Mouse (Mus musculus): ENCODE measurements around the gene Gm13287. TPM values are rescaled to one million over a fixed set of nuclear protein-coding genes. Genes with fewer than 3 reads are reported as not detected.
"Not testable (repeated sequence)": the region's sequence is repeated elsewhere in the genome, so short reads cannot be mapped to it uniquely, and the experiment has no call there.

Gene Gm13287
- polyA plus RNA-seq, 1 experiment from 2014 or later: not detected

DNA sequence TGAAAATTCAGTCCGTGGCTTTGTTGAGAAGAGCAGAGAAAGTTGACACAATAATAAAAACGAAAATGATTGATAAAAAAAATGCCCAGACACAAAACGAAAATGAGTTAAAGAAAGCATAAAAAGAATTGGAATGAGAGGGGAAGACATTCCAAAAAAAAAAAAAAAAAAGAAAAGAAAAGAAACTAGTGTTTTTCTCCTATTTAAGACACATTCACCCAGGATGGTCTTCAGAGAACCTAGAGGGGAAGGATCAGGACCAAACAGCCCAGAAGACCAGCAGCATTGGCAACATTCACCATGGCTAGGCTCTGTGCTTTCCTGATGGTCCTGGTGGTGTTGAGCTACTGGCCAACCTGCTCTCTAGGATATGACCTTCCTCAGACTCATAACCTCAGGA lies 12.9 kb downstream of the Gm13287 start, which contains the start of gene Ifna7:
Gene Ifna7 (plus strand): TSS at position 301 of the 400 bp plus-strand sequence.
- Histone ChIP-seq H3K36me3 (no peaks in the 10 kb centered on the region), H3K4me1 (no peaks in the 10 kb centered on the region), H3K4me3 (no peak within 1 kb of the TSS), H3K9me3 (no peaks in the 10 kb centered on the region), H3K27me3 (no peaks in the 10 kb centered on the region; the same call in 1 of the 2 replicates), H3K27ac (no peak within 1 kb of the TSS), H3K9ac (no peak within 1 kb of the TSS), H3K4me2 (replicated peaks) (no peak within 1 kb of the TSS)
- ATAC-seq (ENCODE audit: low FRiP score, low read depth): no peak
- WGBS: 54% methylated on average over 3 of the region's 3 CpGs

DNA sequence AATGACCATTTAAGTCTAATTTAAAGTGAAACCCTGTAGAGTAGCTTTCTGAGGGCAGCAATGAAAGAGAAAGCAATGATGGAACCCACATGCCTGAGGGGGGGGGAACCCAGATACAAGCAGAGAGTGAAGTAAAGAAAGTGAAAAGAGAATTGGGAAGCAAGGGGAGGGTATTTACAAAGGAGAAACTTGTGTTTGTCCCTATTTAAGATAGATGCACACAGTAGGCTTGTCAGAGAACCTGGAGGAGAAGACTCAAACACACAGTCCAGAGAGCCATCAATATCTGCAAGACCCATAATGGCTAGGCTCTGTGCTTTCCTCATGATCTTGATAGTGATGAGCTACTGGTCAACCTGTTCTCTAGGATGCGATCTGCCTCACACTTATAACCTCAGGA lies 16.6 kb downstream of the Gm13287 start, which contains the start of gene Ifna11:
Gene Ifna11 (plus strand): TSS at position 301 of the 400 bp plus-strand sequence.
- ATAC-seq (ENCODE audit: low FRiP score, low read depth): no peak
- H3K9ac ChIP-seq: no peak within 1 kb of the TSS
- 87% methylated on average over 1 of the region's 1 CpGs for WGBS

DNA sequence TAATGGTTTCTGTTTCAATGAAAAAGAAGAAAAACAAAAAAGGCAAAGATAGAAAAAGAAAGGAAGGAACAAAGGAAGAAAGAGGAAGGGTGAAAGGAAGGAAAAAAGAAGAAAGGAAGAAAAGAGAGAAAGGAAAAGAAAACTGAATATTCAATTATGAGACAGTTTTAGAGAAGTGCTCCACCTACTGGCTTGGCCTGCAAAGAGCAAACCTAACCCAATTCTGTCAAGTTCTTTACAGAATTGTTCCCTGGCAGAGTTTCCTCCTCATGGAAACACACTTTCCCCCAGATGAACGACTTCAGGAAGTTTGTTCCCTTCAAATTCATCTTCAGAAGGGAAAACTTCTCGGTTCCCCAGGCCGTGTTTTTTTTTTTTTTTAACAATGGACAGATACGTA lies 19.9 kb downstream of the Gm13287 start:
- Histone ChIP-seq H3K4me1 (no peaks in the 10 kb centered on the region), H3K9ac (no peak overlapping the region), H3K4me2 (replicated peaks) (no peak overlapping the region), H3K9me3 (no peaks in the 10 kb centered on the region), H3K4me3 (no peak overlapping the region), H3K36me3 (no peaks in the 10 kb centered on the region), H3K27ac (no peak overlapping the region), H3K27me3 (no peaks in the 10 kb centered on the region)
- ATAC-seq (ENCODE audit: low FRiP score, low read depth): no peak
- 23% methylated on average over 4 of the region's 4 CpGs for WGBS

More for the DNA sequence above, 16.6 kb downstream of the Gm13287 start, which contains the start of gene Ifna11:
- H3K27ac ChIP-seq: no peak within 1 kb of the TSS
- no peaks in the 10 kb centered on the region for H3K9me3 ChIP-seq
- no peaks in the 10 kb centered on the region for H3K4me1 ChIP-seq
- no peaks in the 10 kb centered on the region for H3K36me3 ChIP-seq
- H3K4me2 ChIP-seq (replicated peaks): no peak within 1 kb of the TSS
- no peak within 1 kb of the TSS for H3K4me3 ChIP-seq
- no peaks in the 10 kb centered on the region for H3K27me3 ChIP-seq

DNA sequence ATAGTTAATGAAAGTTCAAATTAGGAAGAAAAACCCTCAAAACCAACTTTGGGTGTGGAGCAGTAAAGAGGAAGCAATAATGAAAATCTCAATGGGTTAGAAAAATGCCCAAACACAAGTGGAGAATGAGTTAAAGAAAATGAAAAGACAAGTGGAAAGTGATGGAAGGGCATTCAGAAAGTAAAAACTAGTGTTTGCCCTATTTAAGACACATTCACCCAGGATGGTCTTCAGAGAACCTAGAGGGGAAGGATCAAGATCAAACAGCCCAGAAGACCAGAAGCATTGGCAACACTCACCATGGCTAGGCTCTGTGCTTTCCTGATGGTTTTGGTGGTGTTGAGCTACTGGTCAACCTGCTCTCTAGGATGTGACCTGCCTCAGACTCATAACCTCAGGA lies 24.1 kb downstream of the Gm13287 start, which contains the start of gene Ifna6:
Gene Ifna6 (plus strand): TSS at position 301 of the 400 bp plus-strand sequence.
- H3K36me3 ChIP-seq; H3K4me2 ChIP-seq (replicated peaks); H3K27me3 ChIP-seq; H3K4me1 ChIP-seq; H3K9ac ChIP-seq; H3K9me3 ChIP-seq; H3K4me3 ChIP-seq; ATAC-seq (ENCODE audit: low FRiP score, low read depth); H3K27ac ChIP-seq: not testable (repeated sequence)

DNA sequence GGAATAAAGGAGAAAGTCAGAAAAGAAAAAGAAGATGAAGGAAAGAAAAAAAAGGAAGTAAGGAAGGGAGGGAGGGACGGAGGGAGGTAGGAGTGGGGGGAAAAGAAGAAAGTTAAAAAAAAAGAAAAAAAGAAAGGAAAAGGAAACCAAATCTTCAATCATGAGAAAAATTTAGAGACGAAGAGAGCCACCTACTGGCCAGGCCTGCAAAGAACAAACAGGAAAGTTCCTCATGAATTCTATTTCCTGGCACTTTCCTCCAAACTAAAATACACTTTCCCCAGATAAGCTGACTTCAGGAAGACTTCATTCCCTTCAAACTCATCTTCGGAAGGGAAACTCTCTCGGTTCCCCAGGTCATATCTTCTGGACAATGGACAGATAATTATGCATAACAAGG lies 27.5 kb downstream of the Gm13287 start:
- Histone ChIP-seq H3K4me1 (no peaks in the 10 kb centered on the region), H3K4me2 (replicated peaks) (no peak overlapping the region), H3K4me3 (no peak overlapping the region), H3K36me3 (no peaks in the 10 kb centered on the region), H3K9ac (no peak overlapping the region), H3K27me3 (no peaks in the 10 kb centered on the region), H3K9me3 (no peaks in the 10 kb centered on the region), H3K27ac (no peak overlapping the region)
- WGBS: 21% methylated on average over 4 of the region's 4 CpGs
- no peak for ATAC-seq (ENCODE audit: low FRiP score, low read depth)

DNA sequence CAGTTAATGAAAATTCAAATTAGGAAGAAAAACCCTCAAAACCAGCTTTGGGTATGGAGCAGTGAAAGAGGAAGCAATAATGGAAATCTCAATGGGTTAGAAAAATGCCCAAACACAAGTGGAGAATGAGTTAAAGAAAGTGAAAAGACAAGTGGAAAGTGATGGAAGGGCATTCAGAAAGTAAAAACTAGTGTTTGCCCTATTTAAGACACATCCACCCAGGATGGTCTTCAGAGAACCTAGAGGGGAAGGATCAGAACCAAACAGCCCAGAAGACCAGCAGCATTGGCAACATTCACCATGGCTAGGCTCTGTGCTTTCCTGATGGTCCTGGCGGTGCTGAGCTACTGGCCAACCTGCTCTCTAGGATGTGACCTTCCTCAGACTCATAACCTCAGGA lies 32.2 kb downstream of the Gm13287 start, which contains the start of gene Ifna5:
Gene Ifna5 (plus strand): TSS at position 301 of the 400 bp plus-strand sequence.
- not testable (repeated sequence) for H3K27me3 ChIP-seq; ATAC-seq (ENCODE audit: low FRiP score, low read depth); H3K9ac ChIP-seq; H3K4me3 ChIP-seq; H3K36me3 ChIP-seq; H3K4me1 ChIP-seq; H3K9me3 ChIP-seq; H3K27ac ChIP-seq; H3K4me2 ChIP-seq (replicated peaks)
- WGBS: 83% methylated on average over 1 of the region's 1 CpGs

DNA sequence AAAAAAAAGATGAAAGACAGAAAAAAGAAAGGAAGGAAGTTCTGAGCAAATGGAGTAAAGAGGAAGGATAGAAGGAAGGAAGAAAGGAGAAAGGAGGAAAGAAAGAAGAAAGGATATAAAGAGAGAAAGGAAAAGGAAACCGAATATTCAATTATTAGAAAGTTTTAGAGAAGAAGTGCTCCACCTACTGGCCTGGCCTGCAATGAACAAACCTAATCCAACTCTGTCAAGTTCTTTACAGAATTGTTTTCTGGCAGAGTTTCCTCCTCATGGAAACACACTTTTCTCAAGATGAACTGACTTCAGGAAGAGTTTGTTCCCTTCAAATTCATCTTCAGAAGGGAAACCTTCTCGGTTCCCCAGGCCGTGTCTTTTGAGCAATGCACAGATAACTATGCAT lies 35.8 kb downstream of the Gm13287 start:
- 40% methylated on average over 3 of the region's 3 CpGs for WGBS

DNA sequence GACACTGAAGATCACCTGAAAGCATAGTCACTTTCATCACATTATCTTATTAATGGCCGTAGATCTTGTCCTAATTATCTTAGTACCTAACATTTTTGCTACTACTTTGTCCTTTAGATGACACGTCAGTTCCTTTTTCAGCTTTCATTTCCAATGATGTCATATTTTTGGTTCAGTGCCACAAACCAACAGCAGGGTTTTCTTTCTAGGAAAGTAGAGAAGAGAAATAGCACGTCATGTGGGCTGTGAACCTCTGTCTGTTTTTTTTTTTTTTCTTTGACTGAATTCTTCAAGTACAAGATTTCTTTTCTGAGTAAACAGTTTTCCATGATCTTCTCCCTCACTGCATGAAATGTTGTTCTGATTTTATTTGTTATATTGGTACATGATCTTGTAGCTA lies 37.0 kb downstream of the Gm13287 start:
- 78% methylated on average over 3 of the region's 3 CpGs for WGBS
- H3K4me1 ChIP-seq: no peaks in the 10 kb centered on the region
- H3K9ac ChIP-seq: no peak overlapping the region
- no peaks in the 10 kb centered on the region for H3K36me3 ChIP-seq
- no peak overlapping the region for H3K27ac ChIP-seq
- no peak for ATAC-seq (ENCODE audit: low FRiP score, low read depth)
- H3K4me2 ChIP-seq (replicated peaks): no peak overlapping the region
- H3K9me3 ChIP-seq: no peaks in the 10 kb centered on the region
- no peaks in the 10 kb centered on the region for H3K27me3 ChIP-seq
- H3K4me3 ChIP-seq: no peak overlapping the region

More for the DNA sequence above, 35.8 kb downstream of the Gm13287 start:
- Histone ChIP-seq H3K4me3 (no peak overlapping the region), H3K27ac (no peak overlapping the region), H3K9ac (no peak overlapping the region), H3K36me3 (no peaks in the 10 kb centered on the region), H3K9me3 (no peaks in the 10 kb centered on the region), H3K4me2 (replicated peaks) (no peak overlapping the region), H3K4me1 (no peaks in the 10 kb centered on the region), H3K27me3 (no peaks in the 10 kb centered on the region)
- ATAC-seq (ENCODE audit: low FRiP score, low read depth): no peak

DNA sequence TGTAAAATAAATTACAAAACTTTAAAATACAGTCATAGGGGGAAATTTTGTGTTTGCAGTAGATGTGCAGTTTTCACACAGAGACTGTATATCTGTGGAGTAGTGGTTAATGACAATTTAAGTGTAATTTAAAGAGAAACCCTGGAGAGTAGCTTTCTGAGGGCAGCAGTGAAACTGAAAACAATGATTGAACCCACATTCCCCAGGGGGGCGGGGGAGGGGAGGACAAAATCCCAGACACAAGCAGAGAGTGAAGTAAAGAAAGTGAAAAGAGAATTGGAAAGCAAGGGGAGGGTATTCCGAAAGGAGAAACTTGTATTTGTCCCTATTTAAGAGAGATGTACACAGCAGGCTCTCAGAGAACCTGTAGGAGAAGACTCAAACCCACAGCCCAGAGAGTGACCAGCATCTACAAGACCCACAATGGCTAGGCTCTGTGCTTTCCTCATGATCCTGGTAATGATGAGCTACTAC lies 38.4 kb downstream of the Gm13287 start, which contains the start of gene Ifna4:
Gene Ifna4 (plus strand): TSS at position 424 of the 474 bp plus-strand sequence.
- Histone ChIP-seq H3K4me3 (no peak within 1 kb of the TSS), H3K4me2 (replicated peaks) (no peak within 1 kb of the TSS), H3K4me1 (no peaks in the 10 kb centered on the region), H3K9me3 (no peaks in the 10 kb centered on the region), H3K27ac (no peak within 1 kb of the TSS), H3K36me3 (no peaks in the 10 kb centered on the region), H3K27me3 (no peaks in the 10 kb centered on the region), H3K9ac (no peak within 1 kb of the TSS)
- no peak for ATAC-seq (ENCODE audit: low FRiP score, low read depth)
- WGBS: 58% methylated on average over 2 of the region's 2 CpGs

DNA sequence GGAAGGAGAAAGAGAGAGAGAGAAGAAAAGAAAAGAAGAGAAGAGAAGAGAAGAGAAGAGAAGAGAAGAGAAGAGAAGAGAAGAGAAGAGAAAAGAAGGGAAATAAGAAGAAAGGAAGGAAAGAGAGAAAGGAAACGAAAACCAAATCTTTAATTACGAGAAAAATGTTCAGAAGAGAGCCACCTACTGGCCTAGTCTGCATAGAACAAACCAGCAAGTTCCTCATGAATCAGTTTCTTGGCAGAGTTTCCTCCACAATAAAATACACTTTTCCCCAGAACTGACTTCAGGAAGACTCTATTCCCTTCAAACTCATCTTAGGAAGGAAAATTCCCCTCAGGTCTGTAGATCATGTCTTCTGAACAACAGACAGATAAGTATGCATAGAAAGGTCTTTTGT lies 42.3 kb downstream of the Gm13287 start:
- H3K9ac ChIP-seq: no peak overlapping the region
- no peak overlapping the region for H3K27ac ChIP-seq
- ATAC-seq (ENCODE audit: low FRiP score, low read depth): no peak
- 53% methylated on average over 2 of the region's 2 CpGs for WGBS
- no peak overlapping the region for H3K4me3 ChIP-seq
- H3K36me3 ChIP-seq: no peaks in the 10 kb centered on the region
- no peak overlapping the region for H3K4me2 ChIP-seq (replicated peaks)
- no peaks in the 10 kb centered on the region for H3K9me3 ChIP-seq
- H3K4me1 ChIP-seq: no peaks in the 10 kb centered on the region
- no peaks in the 10 kb centered on the region for H3K27me3 ChIP-seq

DNA sequence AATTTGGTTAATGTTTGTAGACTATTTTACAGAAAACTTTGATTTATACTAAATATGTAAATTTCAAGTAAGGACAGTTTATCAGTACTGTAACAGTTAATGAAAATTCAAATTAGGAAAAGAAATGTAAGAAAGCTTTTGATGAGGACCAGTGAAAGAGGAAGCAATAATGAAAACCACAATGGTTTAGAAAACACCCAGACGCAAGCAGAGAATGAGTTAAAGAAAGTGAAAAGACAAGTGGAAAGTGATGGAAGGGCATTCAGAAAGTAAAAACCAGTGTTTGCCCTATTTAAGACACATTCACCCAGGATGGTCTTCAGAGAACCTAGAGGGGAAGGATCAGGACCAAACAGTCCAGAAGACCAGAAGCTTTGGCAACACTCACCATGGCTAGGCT lies 46.6 kb downstream of the Gm13287 start, which contains the start of gene Ifna1:
Gene Ifna1 (plus strand): TSS at position 390 of the 400 bp plus-strand sequence.
- H3K9ac ChIP-seq: no peak within 1 kb of the TSS
- no peaks in the 10 kb centered on the region for H3K36me3 ChIP-seq
- H3K9me3 ChIP-seq: 0 out of 2 replicates have a peak, but pooled peaks cover 3% of the 10 kb centered on the region
- no peak within 1 kb of the TSS for H3K27ac ChIP-seq
- H3K4me2 ChIP-seq (replicated peaks): no peak within 1 kb of the TSS
- 84% methylated on average over 1 of the region's 1 CpGs for WGBS
- H3K27me3 ChIP-seq: no peaks in the 10 kb centered on the region
- ATAC-seq (ENCODE audit: low FRiP score, low read depth): no peak
- no peak within 1 kb of the TSS for H3K4me3 ChIP-seq
- H3K4me1 ChIP-seq: no peaks in the 10 kb centered on the region

DNA sequence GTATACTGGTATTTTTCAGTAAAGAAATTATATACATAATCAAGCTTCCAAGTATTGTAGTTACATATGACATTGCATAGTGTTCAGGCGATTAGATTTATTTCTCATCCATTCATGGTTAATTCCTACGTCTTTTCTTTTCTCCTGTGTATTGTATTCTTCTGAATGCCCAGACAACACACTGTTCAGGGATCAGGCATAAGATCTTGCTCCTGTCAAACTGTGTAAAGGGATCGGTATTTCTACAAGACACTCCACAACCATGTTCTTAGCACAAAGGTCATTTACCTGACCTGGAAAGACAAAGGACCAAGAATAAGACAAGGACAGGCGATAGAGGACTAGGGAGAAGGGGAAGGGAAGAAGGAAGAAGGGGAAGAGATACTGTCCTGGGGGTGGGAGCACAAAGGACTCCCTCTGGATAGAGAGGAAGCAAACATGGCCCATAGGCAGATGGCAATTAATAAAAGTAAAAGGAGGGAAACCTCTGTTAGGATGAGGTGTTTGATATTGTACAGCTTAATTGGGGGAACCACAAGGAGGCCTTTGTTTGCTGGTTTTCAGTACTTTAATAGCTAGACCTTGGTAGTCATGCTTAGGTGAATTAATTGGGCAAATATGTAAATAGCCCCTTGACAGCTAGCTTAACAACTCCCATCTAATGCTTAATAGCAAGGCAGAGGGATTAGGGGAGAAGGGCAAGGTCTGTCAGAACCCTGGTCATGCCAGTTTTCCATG lies 48.1 kb downstream of the Gm13287 start:
- Histone ChIP-seq H3K4me3 (no peak overlapping the region), H3K9ac (no peak overlapping the region), H3K36me3 (no peaks in the 10 kb centered on the region), H3K27ac (no peak overlapping the region), H3K4me2 (replicated peaks) (no peak overlapping the region), H3K4me1 (no peaks in the 10 kb centered on the region), H3K27me3 (no peaks in the 10 kb centered on the region), H3K9me3 (0 out of 2 replicates have a peak, but pooled peaks cover 3% of the 10 kb centered on the region)
- no peak for ATAC-seq (ENCODE audit: low FRiP score, low read depth)
- WGBS: 78% methylated on average over 4 of the region's 4 CpGs

Data from limb, embryonic 13.5 days (tissue).